Mouse (Mus musculus) neutrophil, adult 59 days (primary cell): ENCODE measurements around the gene Snap91. TPM values are rescaled to one million over a fixed set of nuclear protein-coding genes. Genes with fewer than 3 reads are reported as not detected.

Experiments
- total RNA-seq, 2 experiments: library from RNA; stranded (reverse); gene quantifications; 1 replicate in 1 of 2; 2 replicates in 1 of 2; pipeline ENCODE4 v1.2.4; 2023

Snap91 gene
- not detected for total RNA-seq

DNA sequence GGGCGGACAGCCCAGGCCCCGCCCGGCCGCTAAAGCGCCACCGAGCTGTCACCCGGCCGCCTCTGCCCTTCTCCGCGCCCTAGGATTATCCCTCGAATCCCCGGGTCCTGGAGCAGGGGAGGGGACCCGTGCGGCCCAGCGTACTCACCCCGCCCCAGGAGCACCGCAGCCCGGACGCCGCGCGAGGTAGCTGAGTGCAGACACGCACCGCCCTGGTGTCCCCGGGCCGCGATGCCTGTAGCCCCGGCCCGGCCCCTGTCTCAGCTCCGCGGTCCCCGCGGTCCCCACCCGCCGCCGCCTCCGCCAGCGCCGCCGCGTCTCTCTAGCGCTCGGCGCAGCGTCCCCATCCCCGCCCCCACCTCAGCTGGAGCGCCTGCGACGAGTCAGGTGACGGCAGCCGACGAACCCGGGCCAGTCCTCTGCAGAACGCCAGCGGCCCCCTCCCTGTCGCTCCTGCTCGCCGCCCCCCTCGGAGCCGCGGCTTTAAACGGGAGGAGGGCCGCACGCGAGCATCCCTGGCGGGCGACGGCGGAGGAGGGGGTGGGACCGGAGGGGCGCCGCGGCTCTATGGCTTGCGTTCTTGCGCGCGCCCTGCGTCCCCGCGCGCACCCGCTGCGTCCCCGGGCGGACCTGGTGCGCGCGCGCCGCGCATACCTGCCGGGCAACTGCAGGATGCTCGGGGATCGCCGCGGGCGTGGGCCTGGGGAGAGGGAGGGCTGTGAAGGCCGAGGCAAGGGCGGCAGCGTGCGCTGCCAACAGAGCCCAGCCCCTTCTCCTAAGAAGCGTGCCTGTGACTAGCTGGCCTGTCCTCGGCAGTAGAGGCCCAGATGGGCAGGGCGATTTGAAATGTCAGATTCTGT is at the start of gene Snap91:
Gene Snap91, minus strand, starts transcription at position 542 of the 860 bp plus-strand sequence.

DNA sequence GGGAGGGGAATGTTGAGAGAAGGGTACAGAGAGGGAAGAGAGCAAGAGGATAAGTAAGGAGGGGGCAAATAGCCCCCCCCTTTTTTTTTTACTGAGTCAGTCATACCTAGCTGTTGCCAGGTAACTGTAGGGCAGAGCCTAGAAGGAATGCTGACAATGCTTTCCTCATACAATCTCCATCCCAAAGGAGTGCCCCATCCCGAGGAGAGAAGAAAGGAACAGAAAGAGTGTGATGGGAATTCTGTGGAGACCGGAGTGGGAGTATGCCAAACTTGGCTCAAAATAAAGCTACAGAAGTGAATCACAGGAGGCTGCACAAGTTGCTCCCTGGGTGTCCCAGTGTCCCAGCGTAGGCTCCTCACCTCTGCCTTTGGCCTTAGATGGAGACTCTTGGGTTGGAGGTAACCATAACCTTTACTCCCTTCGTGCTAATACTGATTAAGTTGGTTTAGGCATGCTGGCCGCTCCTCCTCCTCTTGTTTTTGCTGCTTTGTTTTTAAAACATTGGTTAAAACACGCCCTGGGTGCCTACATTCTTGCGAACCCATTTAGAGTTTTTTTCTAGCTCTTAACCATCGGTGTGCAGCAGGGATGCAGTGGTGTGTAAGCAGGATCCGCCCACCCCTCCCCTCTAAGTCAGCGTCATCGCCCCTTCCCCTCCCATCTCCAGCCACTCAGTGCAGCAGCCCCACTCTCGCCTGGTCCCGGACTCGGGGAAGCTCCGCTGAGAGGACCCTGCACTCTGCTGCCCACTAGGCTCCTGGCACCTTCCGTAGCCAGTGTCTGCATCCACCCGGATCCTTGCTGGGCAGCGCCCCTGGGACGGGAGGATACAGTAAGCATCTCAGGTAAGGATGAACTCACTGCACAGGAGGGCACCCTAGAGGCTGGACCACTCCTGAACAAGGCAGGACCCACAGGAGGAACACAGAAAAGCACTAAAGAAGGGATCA is 137.2 kb downstream of the Snap91 start, which contains the start of gene Prss35:
Gene Prss35, plus strand, starts transcription at position 691 of the 953 bp plus-strand sequence.

Other genes with a start within 250 kb of the Snap91 start
- under 1 TPM in 1 of 2 experiments, not detected in 1; 0.11 TPM for gene Me1, start 184.7 kb downstream of the Snap91 start, total RNA-seq
- under 1 TPM in 1 of 2 experiments, not detected in 1; 0.31 TPM for gene Prss35, start 137.0 kb downstream of the Snap91 start, total RNA-seq
- gene Ripply2, start 134.9 kb upstream of the Snap91 start, total RNA-seq = not detected
- gene Cyb5r4, start 141.4 kb upstream of the Snap91 start, total RNA-seq = 100 to 1,000 TPM; 126 to 137 TPM